Mouse (Mus musculus): ENCODE measurements at regions not wholly inside any gene's neighbourhood (a gene's known extent, or its start where the extent isn't known, plus 50 kb on each side); places are given as distances from the start of the nearest gene placed in this dataset.

DNA sequence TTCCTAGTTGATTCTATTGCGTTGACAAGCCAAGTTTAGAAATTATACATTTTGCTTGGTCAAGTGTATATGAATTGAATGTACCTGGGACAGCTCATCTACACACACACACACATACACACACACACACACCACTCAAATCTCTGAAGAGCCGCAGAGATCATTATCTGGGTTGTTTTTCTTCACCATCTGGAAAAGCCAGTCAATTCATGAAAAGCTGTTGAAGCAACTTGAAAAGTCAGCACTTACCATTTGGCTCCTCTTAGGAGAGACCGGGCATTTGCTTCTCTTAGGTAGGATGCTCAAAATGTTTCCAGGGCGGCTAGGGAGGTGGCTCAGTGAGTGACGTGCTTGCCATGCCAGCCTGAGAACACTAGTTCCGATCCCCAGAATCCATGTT, 61.2 kb upstream of the Dars start:
- H3K4me3 ChIP-seq (ENCODE audit: low read depth, low read length) = no peak overlapping the region
- H3K4me1 ChIP-seq (ENCODE audit: control insufficient read depth, insufficient read depth) = no peaks in the 10 kb centered on the region
- ATAC-seq (ENCODE audit: insufficient read depth, low read depth) (no peak), DNase-seq (ENCODE audit: low spot score) (no peak)
- no peaks in the 10 kb centered on the region for H3K27me3 ChIP-seq (ENCODE audit: control insufficient read depth, insufficient read depth, low read length)
- 76% methylated on average over 6 of the region's 6 CpGs for WGBS
- no peaks in the 10 kb centered on the region for H3K36me3 ChIP-seq (replicated peaks; ENCODE audit: control insufficient read depth, insufficient read depth, low read length)
- no peak overlapping the region for H3K27ac ChIP-seq (ENCODE audit: low read depth)
- no peak overlapping the region for H3K4me2 ChIP-seq (ENCODE audit: low read depth, low read length)
- no peaks in the 10 kb centered on the region for H3K9me3 ChIP-seq (replicated peaks; ENCODE audit: control insufficient read depth, low read length)
- no peak overlapping the region for H3K9ac ChIP-seq (replicated peaks; ENCODE audit: low read depth, low read length)
- no peak for TF ChIP-seq EP300 (IDR thresholded peaks at IDR 0.05; ENCODE audit: low read depth)
- TF ChIP-seq CTCF (IDR thresholded peaks at IDR 0.05; ENCODE audit: low read depth) = no peak

DNA sequence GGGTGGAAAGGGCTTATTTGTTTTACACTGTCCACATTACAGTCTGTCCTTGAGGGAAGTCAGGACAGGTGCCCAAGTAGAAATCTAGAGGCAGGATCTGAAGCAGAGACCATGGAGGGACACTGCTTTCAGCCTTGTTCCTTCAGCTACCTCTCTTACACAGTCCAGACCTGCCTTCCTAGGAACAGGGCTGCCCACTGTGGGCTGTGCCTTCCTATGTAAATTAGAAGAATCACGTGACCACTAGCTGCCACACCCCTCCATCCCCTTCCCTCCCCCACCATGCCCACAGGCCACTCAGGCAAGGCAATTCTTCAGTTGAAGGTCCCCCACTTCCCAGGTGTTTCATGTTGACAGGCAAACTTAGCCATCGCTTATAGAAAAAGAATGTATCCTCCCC, 60.5 kb upstream of the Dars start:
- DNase-seq (ENCODE audit: low spot score) = no peak
- no peak overlapping the region for H3K9ac ChIP-seq (replicated peaks; ENCODE audit: low read depth, low read length)
- 61% methylated on average over 2 of the region's 2 CpGs for WGBS
- H3K27ac ChIP-seq (ENCODE audit: low read depth) = no peak overlapping the region
- H3K9me3 ChIP-seq (replicated peaks; ENCODE audit: control insufficient read depth, low read length) = no peaks in the 10 kb centered on the region
- H3K4me3 ChIP-seq (ENCODE audit: low read depth, low read length) = no peak overlapping the region
- no peaks in the 10 kb centered on the region for H3K27me3 ChIP-seq (ENCODE audit: control insufficient read depth, insufficient read depth, low read length)
- H3K36me3 ChIP-seq (replicated peaks; ENCODE audit: control insufficient read depth, insufficient read depth, low read length) = no peaks in the 10 kb centered on the region
- H3K4me1 ChIP-seq (ENCODE audit: control insufficient read depth, insufficient read depth) = no peaks in the 10 kb centered on the region
- H3K4me2 ChIP-seq (ENCODE audit: low read depth, low read length) = no peak overlapping the region
- TF ChIP-seq EP300 (IDR thresholded peaks at IDR 0.05; ENCODE audit: low read depth) (no peak), CTCF (IDR thresholded peaks at IDR 0.05; ENCODE audit: low read depth) (no peak)
- no peak for ATAC-seq (ENCODE audit: insufficient read depth, low read depth)

GRCm38 (mm10) chr1:128472713-128473230, 55.6 kb upstream of the Dars start:
- ATAC-seq (ENCODE audit: insufficient read depth, low read depth) (0 out of 2 replicates have a peak, but pooled peaks have one; percentile 17), DNase-seq (ENCODE audit: low spot score) (peak; percentile 11)
- Histone ChIP-seq H3K27ac (ENCODE audit: low read depth) (no peak overlapping the region), H3K9ac (replicated peaks; ENCODE audit: low read depth, low read length) (no peak overlapping the region), H3K4me3 (ENCODE audit: low read depth, low read length) (peak overlapping the region; percentile 22), H3K36me3 (replicated peaks; ENCODE audit: control insufficient read depth, insufficient read depth, low read length) (no peaks in the 10 kb centered on the region), H3K4me1 (ENCODE audit: control insufficient read depth, insufficient read depth) (peaks cover 6% of the 10 kb centered on the region), H3K9me3 (replicated peaks; ENCODE audit: control insufficient read depth, low read length) (no peaks in the 10 kb centered on the region), H3K27me3 (ENCODE audit: control insufficient read depth, insufficient read depth, low read length) (no peaks in the 10 kb centered on the region), H3K4me2 (ENCODE audit: low read depth, low read length) (peak overlapping the region; percentile 54)
- 28% methylated on average over 15 of the region's 15 CpGs for WGBS
- TF ChIP-seq CTCF (IDR thresholded peaks at IDR 0.05; ENCODE audit: low read depth) (no peak), EP300 (IDR thresholded peaks at IDR 0.05; ENCODE audit: low read depth) (no peak)

- H3K4me2 ChIP-seq (ENCODE audit: low read depth, low read length) = peak overlapping the region; percentile 54
- H3K4me1 ChIP-seq (ENCODE audit: control insufficient read depth, insufficient read depth) = peaks cover 6% of the 10 kb centered on the region
- no peak overlapping the region for H3K27ac ChIP-seq (ENCODE audit: low read depth)
- peak; percentile 75 for ATAC-seq (ENCODE audit: insufficient read depth, low read depth)
- WGBS = 4% methylated on average over 20 of the region's 20 CpGs
- TF ChIP-seq CTCF (IDR thresholded peaks at IDR 0.05; ENCODE audit: low read depth) = no peak
- TF ChIP-seq EP300 (IDR thresholded peaks at IDR 0.05; ENCODE audit: low read depth) = no peak
- H3K36me3 ChIP-seq (replicated peaks; ENCODE audit: control insufficient read depth, insufficient read depth, low read length) = no peaks in the 10 kb centered on the region
- H3K9ac ChIP-seq (replicated peaks; ENCODE audit: low read depth, low read length) = no peak overlapping the region
- DNase-seq (ENCODE audit: low spot score) = peak; percentile 61
- no peaks in the 10 kb centered on the region for H3K9me3 ChIP-seq (replicated peaks; ENCODE audit: control insufficient read depth, low read length)
- peak overlapping the region; percentile 22 for H3K4me3 ChIP-seq (ENCODE audit: low read depth, low read length)
- no peaks in the 10 kb centered on the region for H3K27me3 ChIP-seq (ENCODE audit: control insufficient read depth, insufficient read depth, low read length)
Measured at GRCm38 (mm10) chr1:128472022-128472712, 55.0 kb upstream of the Dars start.

GRCm38 (mm10) chr1:128470786-128471185, 53.6 kb upstream of the Dars start:
- Histone ChIP-seq H3K4me3 (ENCODE audit: low read depth, low read length) (no peak overlapping the region), H3K27ac (ENCODE audit: low read depth) (no peak overlapping the region), H3K36me3 (replicated peaks; ENCODE audit: control insufficient read depth, insufficient read depth, low read length) (no peaks in the 10 kb centered on the region), H3K9me3 (replicated peaks; ENCODE audit: control insufficient read depth, low read length) (no peaks in the 10 kb centered on the region), H3K27me3 (ENCODE audit: control insufficient read depth, insufficient read depth, low read length) (no peaks in the 10 kb centered on the region), H3K9ac (replicated peaks; ENCODE audit: low read depth, low read length) (no peak overlapping the region), H3K4me1 (ENCODE audit: control insufficient read depth, insufficient read depth) (peaks cover 6% of the 10 kb centered on the region), H3K4me2 (ENCODE audit: low read depth, low read length) (no peak overlapping the region)
- DNase-seq (ENCODE audit: low spot score) (no peak), ATAC-seq (ENCODE audit: insufficient read depth, low read depth) (no peak)
- WGBS = 70% methylated on average over 2 of the region's 2 CpGs
- no peak for TF ChIP-seq CTCF (IDR thresholded peaks at IDR 0.05; ENCODE audit: low read depth)
- no peak for TF ChIP-seq EP300 (IDR thresholded peaks at IDR 0.05; ENCODE audit: low read depth)

DNA sequence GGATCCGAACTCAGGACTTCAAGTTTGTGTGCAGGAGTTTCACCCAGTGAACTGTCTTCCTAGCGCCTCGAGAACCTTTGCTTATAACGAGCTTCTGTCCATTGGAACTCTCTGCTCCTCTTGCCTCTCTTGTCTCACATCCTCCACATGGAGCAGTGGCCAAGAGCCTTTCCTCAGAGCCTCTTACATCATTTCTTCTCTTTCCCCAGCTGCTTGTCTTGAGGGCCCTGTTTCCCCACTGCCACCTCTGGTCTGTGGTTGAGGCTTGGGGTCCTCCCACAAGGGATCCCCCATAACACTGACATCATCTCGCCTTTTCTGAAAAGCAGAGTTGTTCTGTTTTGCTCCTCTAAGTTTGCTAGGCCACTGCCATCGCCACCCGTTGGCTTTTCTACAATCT, 51.9 kb upstream of the Dars start:
- no peak overlapping the region for H3K27ac ChIP-seq (ENCODE audit: low read depth)
- H3K4me2 ChIP-seq (ENCODE audit: low read depth, low read length) = no peak overlapping the region
- no peaks in the 10 kb centered on the region for H3K9me3 ChIP-seq (replicated peaks; ENCODE audit: control insufficient read depth, low read length)
- peaks cover 6% of the 10 kb centered on the region for H3K4me1 ChIP-seq (ENCODE audit: control insufficient read depth, insufficient read depth)
- no peaks in the 10 kb centered on the region for H3K36me3 ChIP-seq (replicated peaks; ENCODE audit: control insufficient read depth, insufficient read depth, low read length)
- no peaks in the 10 kb centered on the region for H3K27me3 ChIP-seq (ENCODE audit: control insufficient read depth, insufficient read depth, low read length)
- 86% methylated on average over 7 of the region's 7 CpGs for WGBS
- DNase-seq (ENCODE audit: low spot score) (no peak), ATAC-seq (ENCODE audit: insufficient read depth, low read depth) (no peak)
- H3K4me3 ChIP-seq (ENCODE audit: low read depth, low read length) = no peak overlapping the region
- TF ChIP-seq EP300 (IDR thresholded peaks at IDR 0.05; ENCODE audit: low read depth) (no peak), CTCF (IDR thresholded peaks at IDR 0.05; ENCODE audit: low read depth) (no peak)
- H3K9ac ChIP-seq (replicated peaks; ENCODE audit: low read depth, low read length) = no peak overlapping the region
